Mouse (Mus musculus): ENCODE results near the gene Itgae. TPM values are rescaled to one million over a fixed set of nuclear protein-coding genes. Genes with fewer than 3 reads are reported as not detected.

The Itgae gene
- polyA plus RNA-seq, 1 experiment from 2014 or later = 0.60 TPM

- no peaks in the 10 kb centered on the region for H3K9me3 ChIP-seq (replicated peaks)
- no peak overlapping the region for H3K4me3 ChIP-seq
- DNase-seq (ENCODE audit: low spot score) = no peak
- peaks cover 4% of the 10 kb centered on the region; the same call in 1 of the 2 replicates for H3K4me1 ChIP-seq
- peaks cover 99% of the 10 kb centered on the region for H3K36me3 ChIP-seq
- H3K27ac ChIP-seq (replicated peaks) = no peak overlapping the region
- 78% methylated on average over 6 of the region's 6 CpGs for WGBS
- no peaks in the 10 kb centered on the region for H3K27me3 ChIP-seq (ENCODE audit: low read depth, poor library complexity, severe bottlenecking)
Measured at GRCm38 (mm10) chr11:73077211-73077720, 13.1 kb upstream of the Itgae start.

GRCm38 (mm10) chr11:73078615-73079014 is 11.8 kb upstream of the Itgae start:
- Histone ChIP-seq H3K27ac (replicated peaks) (no peak overlapping the region), H3K4me3 (no peak overlapping the region), H3K36me3 (peaks cover 95% of the 10 kb centered on the region), H3K27me3 (ENCODE audit: low read depth, poor library complexity, severe bottlenecking) (no peaks in the 10 kb centered on the region), H3K4me1 (peaks cover 4% of the 10 kb centered on the region; the same call in 1 of the 2 replicates), H3K9me3 (replicated peaks) (no peaks in the 10 kb centered on the region)
- no peak for DNase-seq (ENCODE audit: low spot score)
- 95% methylated on average over 8 of the region's 8 CpGs for WGBS

- H3K27me3 ChIP-seq (ENCODE audit: low read depth, poor library complexity, severe bottlenecking) = no peaks in the 10 kb centered on the region
- H3K4me3 ChIP-seq = no peak overlapping the region
- no peaks in the 10 kb centered on the region for H3K9me3 ChIP-seq (replicated peaks)
- no peak overlapping the region for H3K27ac ChIP-seq (replicated peaks)
- peaks cover 93% of the 10 kb centered on the region for H3K36me3 ChIP-seq
- no peak for DNase-seq (ENCODE audit: low spot score)
- WGBS = 91% methylated on average over 3 of the region's 3 CpGs
- H3K4me1 ChIP-seq = peaks cover 4% of the 10 kb centered on the region; the same call in 1 of the 2 replicates
Measured at GRCm38 (mm10) chr11:73080306-73080705, 10.1 kb upstream of the Itgae start.

- Histone ChIP-seq H3K27ac (replicated peaks) (no peak overlapping the region), H3K36me3 (peaks cover 62% of the 10 kb centered on the region)
Measured at GRCm38 (mm10) chr11:73084303-73084702, 6.1 kb upstream of the Itgae start.

GRCm38 (mm10) chr11:73084804-73085231 is 5.6 kb upstream of the Itgae start:
- Histone ChIP-seq H3K4me3 (no peak overlapping the region), H3K4me1 (peaks cover 13% of the 10 kb centered on the region), H3K27me3 (ENCODE audit: low read depth, poor library complexity, severe bottlenecking) (no peaks in the 10 kb centered on the region), H3K9me3 (replicated peaks) (no peaks in the 10 kb centered on the region), H3K36me3 (peaks cover 57% of the 10 kb centered on the region), H3K27ac (replicated peaks) (no peak overlapping the region)
- DNase-seq (ENCODE audit: low spot score) = no peak
- 92% methylated on average over 10 of the region's 10 CpGs for WGBS

More at GRCm38 (mm10) chr11:73084303-73084702, 6.1 kb upstream of the Itgae start:
- H3K4me3 ChIP-seq = no peak overlapping the region
- DNase-seq (ENCODE audit: low spot score) = no peak
- no peaks in the 10 kb centered on the region for H3K9me3 ChIP-seq (replicated peaks)
- WGBS = 77% methylated on average over 6 of the region's 6 CpGs
- peaks cover 13% of the 10 kb centered on the region for H3K4me1 ChIP-seq
- H3K27me3 ChIP-seq (ENCODE audit: low read depth, poor library complexity, severe bottlenecking) = no peaks in the 10 kb centered on the region

GRCm38 (mm10) chr11:73085391-73085790 is 5.0 kb upstream of the Itgae start:
- H3K27me3 ChIP-seq (ENCODE audit: low read depth, poor library complexity, severe bottlenecking) = no peaks in the 10 kb centered on the region
- H3K9me3 ChIP-seq (replicated peaks) = no peaks in the 10 kb centered on the region
- peaks cover 51% of the 10 kb centered on the region for H3K36me3 ChIP-seq
- H3K27ac ChIP-seq (replicated peaks) = no peak overlapping the region
- DNase-seq (ENCODE audit: low spot score) = no peak
- H3K4me3 ChIP-seq = no peak overlapping the region
- 87% methylated on average over 7 of the region's 7 CpGs for WGBS
- peaks cover 13% of the 10 kb centered on the region for H3K4me1 ChIP-seq

- no peaks in the 10 kb centered on the region for H3K27me3 ChIP-seq (ENCODE audit: low read depth, poor library complexity, severe bottlenecking)
- no peak overlapping the region for H3K4me3 ChIP-seq
- WGBS = 72% methylated on average over 6 of the region's 6 CpGs
- H3K4me1 ChIP-seq = peaks cover 13% of the 10 kb centered on the region
- DNase-seq (ENCODE audit: low spot score) = no peak
- H3K36me3 ChIP-seq = peaks cover 26% of the 10 kb centered on the region
- H3K27ac ChIP-seq (replicated peaks) = peak overlapping the region; percentile 28; the same call in 1 of the 2 replicates
- no peaks in the 10 kb centered on the region for H3K9me3 ChIP-seq (replicated peaks)
Measured at GRCm38 (mm10) chr11:73087700-73088480, 2.5 kb upstream of the Itgae start.

GRCm38 (mm10) chr11:73090826-73091225 is 443 bp downstream of the Itgae start:
- Histone ChIP-seq H3K4me3 (no peak overlapping the region), H3K9me3 (replicated peaks) (no peaks in the 10 kb centered on the region), H3K27ac (replicated peaks) (no peak overlapping the region), H3K36me3 (peaks cover 6% of the 10 kb centered on the region), H3K27me3 (ENCODE audit: low read depth, poor library complexity, severe bottlenecking) (no peaks in the 10 kb centered on the region), H3K4me1 (peaks cover 13% of the 10 kb centered on the region)
- DNase-seq (ENCODE audit: low spot score) = no peak
- WGBS = 94% methylated on average over 2 of the region's 2 CpGs

GRCm38 (mm10) chr11:73092057-73092456 is 1.7 kb downstream of the Itgae start:
- Histone ChIP-seq H3K36me3 (no peaks in the 10 kb centered on the region), H3K27me3 (ENCODE audit: low read depth, poor library complexity, severe bottlenecking) (no peaks in the 10 kb centered on the region), H3K9me3 (replicated peaks) (no peaks in the 10 kb centered on the region), H3K4me3 (no peak overlapping the region), H3K27ac (replicated peaks) (no peak overlapping the region), H3K4me1 (peaks cover 13% of the 10 kb centered on the region)
- 91% methylated on average over 4 of the region's 4 CpGs for WGBS
- no peak for DNase-seq (ENCODE audit: low spot score)

GRCm38 (mm10) chr11:73092877-73093276 is 2.5 kb downstream of the Itgae start:
- no peaks in the 10 kb centered on the region for H3K9me3 ChIP-seq (replicated peaks)
- H3K36me3 ChIP-seq = no peaks in the 10 kb centered on the region
- H3K27me3 ChIP-seq (ENCODE audit: low read depth, poor library complexity, severe bottlenecking) = no peaks in the 10 kb centered on the region
- DNase-seq (ENCODE audit: low spot score) = no peak
- 80% methylated on average over 7 of the region's 7 CpGs for WGBS
- H3K4me1 ChIP-seq = peaks cover 8% of the 10 kb centered on the region
- H3K4me3 ChIP-seq = no peak overlapping the region
- no peak overlapping the region for H3K27ac ChIP-seq (replicated peaks)

GRCm38 (mm10) chr11:73094231-73094995 is 4.0 kb downstream of the Itgae start:
- H3K4me1 ChIP-seq = no peaks in the 10 kb centered on the region
- DNase-seq (ENCODE audit: low spot score) = no peak
- 86% methylated on average over 11 of the region's 11 CpGs for WGBS
- no peaks in the 10 kb centered on the region for H3K27me3 ChIP-seq (ENCODE audit: low read depth, poor library complexity, severe bottlenecking)
- no peak overlapping the region for H3K4me3 ChIP-seq
- no peaks in the 10 kb centered on the region for H3K9me3 ChIP-seq (replicated peaks)
- no peaks in the 10 kb centered on the region for H3K36me3 ChIP-seq
- no peak overlapping the region for H3K27ac ChIP-seq (replicated peaks)

- Histone ChIP-seq H3K9me3 (replicated peaks) (no peaks in the 10 kb centered on the region), H3K4me3 (no peak overlapping the region), H3K4me1 (no peaks in the 10 kb centered on the region), H3K36me3 (no peaks in the 10 kb centered on the region), H3K27me3 (ENCODE audit: low read depth, poor library complexity, severe bottlenecking) (no peaks in the 10 kb centered on the region), H3K27ac (replicated peaks) (no peak overlapping the region)
- no peak for DNase-seq (ENCODE audit: low spot score)
- WGBS = 72% methylated on average over 5 of the region's 5 CpGs
Measured at GRCm38 (mm10) chr11:73098860-73099259, 8.5 kb downstream of the Itgae start.
